Mouse (Mus musculus) c-Kit-positive CD71-positive TER-119-positive erythroid progenitor cells, embryonic 14.5 days (primary cell): Measurements from ENCODE around the gene Ptges2.
A peak's percentile ranks its signal among the peaks of the same experiment; 100 is the strongest.

Source experiments
- DNase-seq: peaks from one replicate; pipeline ENCODE4 v3.0.0-alpha.2; 2013; ENCODE audit warnings: low spot score

Gene Ptges2

GRCm38 (mm10) chr2:32416556-32416955 lies 20.9 kb downstream of the Ptges2 start:
- DNase-seq: no peak

GRCm38 (mm10) chr2:32417486-32417885 lies 21.8 kb downstream of the Ptges2 start:
- no peak for DNase-seq

- no peak for DNase-seq
Observed at GRCm38 (mm10) chr2:32418430-32419151, 22.9 kb downstream of the Ptges2 start.

GRCm38 (mm10) chr2:32419359-32419758 lies 23.7 kb downstream of the Ptges2 start:
- DNase-seq: no peak

GRCm38 (mm10) chr2:32420066-32420608 lies 24.4 kb downstream of the Ptges2 start:
- no peak for DNase-seq

- DNase-seq: no peak
Observed at GRCm38 (mm10) chr2:32420647-32421046, 25.0 kb downstream of the Ptges2 start.

- DNase-seq: no peak
Observed at GRCm38 (mm10) chr2:32421851-32422251, 26.2 kb downstream of the Ptges2 start.

- peak; percentile 66 for DNase-seq
Observed at GRCm38 (mm10) chr2:32423481-32424331, 28.0 kb downstream of the Ptges2 start.

GRCm38 (mm10) chr2:32424796-32425195 lies 29.1 kb downstream of the Ptges2 start:
- DNase-seq: no peak

GRCm38 (mm10) chr2:32425568-32425967 lies 29.9 kb downstream of the Ptges2 start:
- DNase-seq: no peak

- DNase-seq: no peak
Observed at GRCm38 (mm10) chr2:32426141-32426540, 30.4 kb downstream of the Ptges2 start.

GRCm38 (mm10) chr2:32427720-32428119 lies 32.0 kb downstream of the Ptges2 start:
- no peak for DNase-seq

GRCm38 (mm10) chr2:32428262-32428722 lies 32.6 kb downstream of the Ptges2 start:
- DNase-seq: no peak

- DNase-seq: no peak
Observed at GRCm38 (mm10) chr2:32429215-32429891, 33.7 kb downstream of the Ptges2 start.

GRCm38 (mm10) chr2:32430701-32431676 lies 35.3 kb downstream of the Ptges2 start:
- DNase-seq: no peak

GRCm38 (mm10) chr2:32436686-32437372 lies 41.1 kb downstream of the Ptges2 start:
- DNase-seq: no peak

- DNase-seq: no peak
Observed at GRCm38 (mm10) chr2:32437612-32438166, 42.0 kb downstream of the Ptges2 start.

GRCm38 (mm10) chr2:32438733-32439132 lies 43.0 kb downstream of the Ptges2 start:
- DNase-seq: no peak

GRCm38 (mm10) chr2:32439177-32439576 lies 43.5 kb downstream of the Ptges2 start:
- DNase-seq: no peak

- no peak for DNase-seq
Observed at GRCm38 (mm10) chr2:32440164-32440563, 44.5 kb downstream of the Ptges2 start.
